Mouse (Mus musculus) MEL (cell line): ENCODE results near the gene Idi1. TPM values are rescaled to one million over a fixed set of nuclear protein-coding genes. Genes with fewer than 3 reads are reported as not detected.
"Not testable (repeated sequence)": the region's sequence is repeated elsewhere in the genome, so short reads cannot be mapped to it uniquely, and the experiment has no call there.

ENCODE experiments used
- DNase-seq: peaks from one replicate; pipeline ENCODE4 v3.0.0; 2011; ENCODE audit warnings: low read depth, low spot score
- H3K27ac ChIP-seq: 2 replicates; pipeline ENCODE4 v1.5.1; 2012; ENCODE audit warnings: low read depth, mild to moderate bottlenecking, control low read depth, low read length, moderate library complexity; ENCODE audit not compliant: control insufficient read depth
- H3K27me3 ChIP-seq, 2 experiments: fragments of 150-350 bp in 1 of 2; sonication (generic) in 1 of 2; 2 replicates each; pipeline ENCODE4 v1.6.1; 2012; ENCODE audit warnings: low read length in 2 of 2, mild to moderate bottlenecking in 2 of 2, improper control_type of control experiment in 1 of 2, moderate library complexity in 1 of 2; ENCODE audit not compliant: insufficient read depth in 2 of 2, control insufficient read depth in 1 of 2
- H3K36me3 ChIP-seq, 2 experiments: 2 replicates each; pipeline ENCODE4 v1.6.1; 2012 to 2014; ENCODE audit warnings: low read length in 2 of 2, improper control_type of control experiment in 1 of 2, inconsistent platforms in 1 of 2, mild to moderate bottlenecking in 1 of 2; ENCODE audit not compliant: insufficient read depth in 2 of 2, control insufficient read depth in 1 of 2
- H3K4me1 ChIP-seq, 2 experiments: fragments of 150-350 bp in 1 of 2; sonication (generic) in 1 of 2; 2 replicates each; pipeline ENCODE4 v1.6.1; 2012; ENCODE audit warnings: low read length in 2 of 2, improper control_type of control experiment in 1 of 2, mild to moderate bottlenecking in 1 of 2; ENCODE audit not compliant: insufficient read depth in 2 of 2, control insufficient read depth in 1 of 2
- H3K4me3 ChIP-seq, 2 experiments: fragments of 150-350 bp in 1 of 2; sonication (generic) in 1 of 2; 2 replicates each; pipeline ENCODE4 v1.5.1; 2012; ENCODE audit warnings: low read depth in 2 of 2, low read length in 2 of 2, mild to moderate bottlenecking in 2 of 2, moderate library complexity in 2 of 2, control low read depth in 1 of 2, improper control_type of control experiment in 1 of 2; ENCODE audit not compliant: control insufficient read depth in 1 of 2, insufficient read depth in 1 of 2
- H3K79me2 ChIP-seq: 2 replicates; pipeline ENCODE4 v1.6.1; 2012; ENCODE audit warnings: mild to moderate bottlenecking, low read length, moderate library complexity; ENCODE audit not compliant: control insufficient read depth, poor library complexity, insufficient read depth
- H3K9ac ChIP-seq: 2 replicates; pipeline ENCODE4 v1.6.1; 2012; ENCODE audit warnings: low read depth, mild to moderate bottlenecking, control low read depth, low read length, moderate library complexity; ENCODE audit not compliant: control insufficient read depth, poor library complexity, severe bottlenecking
- H3K9me3 ChIP-seq: fragments of 150-350 bp; sonication (generic); replicated peaks from 2 replicates; pipeline ENCODE4 v1.6.1; 2012; ENCODE audit warnings: mild to moderate bottlenecking, low read length, improper control_type of control experiment, moderate library complexity; ENCODE audit not compliant: insufficient read depth
- BHLHE40 ChIP-seq: IDR thresholded peaks from 2 replicates; pipeline ENCODE4 v1.6.1; 2012; ENCODE audit warnings: low read depth, mild to moderate bottlenecking, inconsistent platforms, low read length, improper control_type of control experiment, borderline replicate concordance
- E2F4 ChIP-seq: IDR thresholded peaks from 2 replicates; pipeline ENCODE4 v1.6.1; 2011; ENCODE audit warnings: low read depth, low read length, improper control_type of control experiment, borderline replicate concordance
- GATA1 ChIP-seq: IDR thresholded peaks from 2 replicates; pipeline ENCODE4 v1.6.1; 2011; ENCODE audit warnings: low read depth, low read length, improper control_type of control experiment
- HCFC1 ChIP-seq: IDR thresholded peaks from 2 replicates; pipeline ENCODE4 v1.6.1; 2012; ENCODE audit warnings: low read depth, mild to moderate bottlenecking, inconsistent platforms, low read length, improper control_type of control experiment, moderate library complexity
- KAT2A ChIP-seq: conservative IDR thresholded peaks from 2 replicates; pipeline ENCODE4 v1.6.1; 2012; ENCODE audit warnings: low read depth, low read length, improper control_type of control experiment, inconsistent platforms
- MAFK ChIP-seq: IDR thresholded peaks from 2 replicates; pipeline ENCODE4 v1.6.1; 2011; ENCODE audit warnings: low read depth, mild to moderate bottlenecking, low read length, improper control_type of control experiment, borderline replicate concordance
- MAX ChIP-seq: IDR thresholded peaks from 2 replicates; pipeline ENCODE4 v1.6.1; 2011; ENCODE audit warnings: low read length, improper control_type of control experiment
- MXI1 ChIP-seq: IDR thresholded peaks from 2 replicates; pipeline ENCODE4 v1.6.1; 2011; ENCODE audit warnings: mild to moderate bottlenecking, low read depth, low read length, improper control_type of control experiment
- MYB ChIP-seq: IDR thresholded peaks from 2 replicates; pipeline ENCODE4 v1.6.1; 2011; ENCODE audit warnings: mild to moderate bottlenecking, low read depth, low read length, improper control_type of control experiment
- POLR2A ChIP-seq, 2 experiments: IDR thresholded peaks; 2 replicates each; pipeline ENCODE4 v1.6.1; 2011 to 2012; ENCODE audit warnings: low read length in 2 of 2, mild to moderate bottlenecking in 2 of 2, control low read depth in 1 of 2, improper control_type of control experiment in 1 of 2, low read depth in 1 of 2, moderate library complexity in 1 of 2; ENCODE audit not compliant: control insufficient read depth in 1 of 2, insufficient read depth in 1 of 2, poor library complexity in 1 of 2
- POLR2AphosphoS5 ChIP-seq: IDR thresholded peaks from 2 replicates; pipeline ENCODE4 v1.6.1; 2012; ENCODE audit warnings: low read depth, borderline replicate concordance, mild to moderate bottlenecking, inconsistent platforms, low read length, moderate library complexity, mixed read lengths
- RCOR1 ChIP-seq: IDR thresholded peaks from 2 replicates; pipeline ENCODE4 v1.6.1; 2012; ENCODE audit warnings: low read depth, mild to moderate bottlenecking, inconsistent platforms, low read length, improper control_type of control experiment
- SIN3A ChIP-seq: IDR thresholded peaks from 2 replicates; pipeline ENCODE4 v1.6.1; 2012; ENCODE audit warnings: low read length, improper control_type of control experiment, inconsistent platforms
- TAL1 ChIP-seq: IDR thresholded peaks from 2 replicates; pipeline ENCODE4 v1.6.1; 2012; ENCODE audit warnings: mild to moderate bottlenecking, inconsistent platforms, low read length, moderate library complexity, mixed read lengths
- TBP ChIP-seq: IDR thresholded peaks from 2 replicates; pipeline ENCODE4 v1.8.0; 2011; ENCODE audit warnings: low read depth, low read length, improper control_type of control experiment
- TCF12 ChIP-seq: IDR thresholded peaks from 2 replicates; pipeline ENCODE4 v1.6.1; 2014; ENCODE audit warnings: low read depth, mild to moderate bottlenecking, inconsistent platforms, low read length, improper control_type of control experiment, moderate library complexity
- ZKSCAN1 ChIP-seq: IDR thresholded peaks from 2 replicates; pipeline ENCODE4 v1.6.1; 2012; ENCODE audit warnings: low read depth, mild to moderate bottlenecking, inconsistent platforms, low read length, improper control_type of control experiment, moderate library complexity
- ZNF384 ChIP-seq: IDR thresholded peaks from 2 replicates; pipeline ENCODE4 v1.6.1; 2012; ENCODE audit warnings: low read depth, mild to moderate bottlenecking, inconsistent platforms, low read length, improper control_type of control experiment
- polyA plus RNA-seq, 2 experiments: library from polyadenylated mRNA; stranded (reverse) in 1 of 2; unstranded in 1 of 2; fragments of >175 nt in 1 of 2; fragments of >200 nt in 1 of 2; gene quantifications; 2 replicates each; pipeline versions ENCODE4 v1.2.1 to v1.2.4; 2012; ENCODE audit warnings: low replicate concordance in 2 of 2, low read depth in 1 of 2; ENCODE audit not compliant: insufficient read length in 2 of 2, insufficient read depth in 1 of 2, missing spikeins in 1 of 2
- total RNA-seq: library from RNA; depleted of rRNA; stranded (reverse); fragments of 300-350 nt; gene quantifications from 2 replicates; pipeline ENCODE4 v1.2.3, GENCODE M21; 2012

Gene Idi1
- total and polyA plus RNA-seq, 3 experiments = 22.1 to 22.5 TPM; not detected in 1

DNA sequence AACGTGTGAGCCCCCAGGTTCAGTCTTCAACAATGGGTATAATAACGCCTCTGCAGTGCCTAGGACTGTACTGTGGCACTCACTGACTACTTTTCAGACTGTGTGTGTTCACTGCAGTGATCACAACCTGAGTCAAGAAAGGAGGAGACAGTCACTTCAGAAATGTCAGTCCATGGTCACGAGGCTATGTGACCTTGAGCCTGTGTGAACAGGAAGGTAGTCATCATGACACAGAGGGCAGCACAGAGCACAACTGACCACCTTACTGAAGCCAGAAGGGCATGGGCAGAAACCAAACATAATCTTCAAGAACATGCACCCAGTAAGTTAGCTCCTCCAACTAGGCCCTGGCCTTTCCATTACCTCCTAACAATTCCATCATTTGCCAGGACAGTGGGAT lies 3.7 kb upstream of the Idi1 start:
- Histone ChIP-seq H3K79me2 (no peaks in the 10 kb centered on the region; the same call in 1 of the 2 replicates), H3K9me3 (no peaks in the 10 kb centered on the region), H3K36me3 (no peaks in the 10 kb centered on the region), H3K9ac (no peak overlapping the region), H3K27me3 (no peaks in the 10 kb centered on the region), H3K4me3 (no peak overlapping the region), H3K27ac (no peak overlapping the region), H3K4me1 (no peaks in the 10 kb centered on the region)
- TF ChIP-seq MAFK = no peak
- TF ChIP-seq KAT2A = no peak
- no peak for TF ChIP-seq MXI1
- TF ChIP-seq MYB = no peak
- TF ChIP-seq SIN3A = no peak
- TF ChIP-seq HCFC1 = no peak
- no peak for DNase-seq

- not testable (repeated sequence) for H3K4me1 ChIP-seq, H3K9ac ChIP-seq, H3K36me3 ChIP-seq, H3K79me2 ChIP-seq, H3K27ac ChIP-seq, H3K27me3 ChIP-seq, H3K4me3 ChIP-seq, H3K9me3 ChIP-seq, DNase-seq
- peak; percentile 49 for TF ChIP-seq TBP
These were observed 1.4 kb upstream of the Idi1 start for GRCm38 (mm10) chr13:8883870-8884269.

- Histone ChIP-seq H3K27me3 (no peaks in the 10 kb centered on the region), H3K36me3 (no peaks in the 10 kb centered on the region)
- TF ChIP-seq SIN3A = peak; percentile 37
- peak; percentile 87 for TF ChIP-seq MXI1
- TF ChIP-seq TCF12 = no peak
- TF ChIP-seq ZNF384 = no peak
- no peak for TF ChIP-seq BHLHE40
- TF ChIP-seq RCOR1 = no peak
- TF ChIP-seq ZKSCAN1 = no peak
- TF ChIP-seq TAL1 = no peak
- TF ChIP-seq GATA1 = no peak
- no peak for TF ChIP-seq POLR2AphosphoS5
- no peak for TF ChIP-seq POLR2A (IDR thresholded peaks at IDR 0.05; ENCODE audit: control insufficient read depth in 1 of 2, insufficient read depth in 1 of 2, low read depth in 1 of 2, low read length in 2 of 2, poor library complexity in 1 of 2)
- TF ChIP-seq E2F4 = no peak
- TF ChIP-seq MAX = peak; percentile 71
- TF ChIP-seq, all 39 proteins: peak for 3
- Histone ChIP-seq H3K4me3 (peak overlapping the region; percentile 79 to 82), H3K4me1 (no peaks in the 10 kb centered on the region), H3K9me3 (no peaks in the 10 kb centered on the region), H3K79me2 (no peaks in the 10 kb centered on the region; the same call in 1 of the 2 replicates), H3K27ac (no peak overlapping the region), H3K9ac (peak overlapping the region; percentile 72)
- no peak for DNase-seq
These were observed 872 bp downstream of the Idi1 start for GRCm38 (mm10) chr13:8886185-8886560.
